Mouse (Mus musculus) neutrophil, adult 5-6 weeks (primary cell): Measurements from ENCODE around the gene Tmed9. TPM values are rescaled to one million over a fixed set of nuclear protein-coding genes. Genes with fewer than 3 reads are reported as not detected.
"Not testable (repeated sequence)": the region's sequence is repeated elsewhere in the genome, so short reads cannot be mapped to it uniquely, and the experiment has no call there.

Experiments
- ATAC-seq: fragments of 151-379, 151-347 bp; 2 replicates; pipeline ENCODE4 v1.8.0; 2017; ENCODE audit warnings: mild to moderate bottlenecking, moderate TSS enrichment; ENCODE audit not compliant: insufficient number of reproducible peaks, poor library complexity, low FRiP score, severe bottlenecking; ENCODE audit errors: extremely low read depth
- total RNA-seq: library from RNA; stranded (forward); fragments of 200-1000 nt; gene quantifications from 2 replicates; pipeline ENCODE4 v1.2.3, GENCODE M21; 2017

Gene Tmed9
- total RNA-seq, 1 experiment from 2014 or later, result 68.9 TPM

- peak; percentile 73 for ATAC-seq
Observed at GRCm38 (mm10) chr13:55599566-55600540, 26.3 kb downstream of the Tmed9 start, which contains the start of gene B4galt7. TSS of gene B4galt7 (plus strand) at chr13:55599896.

GRCm38 (mm10) chr13:55600657-55601056, 27.1 kb downstream of the Tmed9 start:
- ATAC-seq, result no peak

GRCm38 (mm10) chr13:55601611-55602010, 28.1 kb downstream of the Tmed9 start:
- peak; percentile 61 for ATAC-seq

- no peak for ATAC-seq
Observed at GRCm38 (mm10) chr13:55604606-55605005, 31.1 kb downstream of the Tmed9 start.

- no peak for ATAC-seq
Observed at GRCm38 (mm10) chr13:55606899-55607623, 33.5 kb downstream of the Tmed9 start.

- no peak for ATAC-seq
Observed at GRCm38 (mm10) chr13:55607624-55608006, 34.1 kb downstream of the Tmed9 start.

- no peak for ATAC-seq
Observed at GRCm38 (mm10) chr13:55611996-55612395, 38.5 kb downstream of the Tmed9 start.

- ATAC-seq, result no peak
Observed at GRCm38 (mm10) chr13:55613471-55613870, 39.9 kb downstream of the Tmed9 start.

- no peak for ATAC-seq
Observed at GRCm38 (mm10) chr13:55619328-55619727, 45.8 kb downstream of the Tmed9 start.

- ATAC-seq, result no peak
Observed at GRCm38 (mm10) chr13:55620275-55620674, 46.7 kb downstream of the Tmed9 start.

- not testable (repeated sequence) for ATAC-seq
Observed at GRCm38 (mm10) chr13:55622156-55622648, 48.7 kb downstream of the Tmed9 start.

GRCm38 (mm10) chr13:55622649-55623541, 49.4 kb downstream of the Tmed9 start, which contains the start of gene Caml:
TSS of gene Caml (plus strand) at chr13:55623005.
- ATAC-seq, result peak; percentile 97

GRCm38 (mm10) chr13:55634639-55635127, 61.2 kb downstream of the Tmed9 start, which contains the start of gene Ddx46:
TSS of gene Ddx46 (plus strand) at chr13:55635027.
- ATAC-seq, result peak; percentile 97

- no peak for ATAC-seq
Observed at GRCm38 (mm10) chr13:55635146-55635571, 61.6 kb downstream of the Tmed9 start.

- no peak for ATAC-seq
Observed at GRCm38 (mm10) chr13:55636185-55636983, 62.9 kb downstream of the Tmed9 start.

- ATAC-seq, result peak; percentile 74; the same call in 1 of the 2 replicates
Observed at GRCm38 (mm10) chr13:55640480-55640879, 66.9 kb downstream of the Tmed9 start.

GRCm38 (mm10) chr13:55644525-55644924, 71.0 kb downstream of the Tmed9 start:
- peak; percentile 37; the same call in 1 of the 2 replicates for ATAC-seq
